Mouse (Mus musculus): ENCODE data around the gene Krtap19-2.

GRCm38 (mm10) chr16:88869311-88869710 lies 4.8 kb downstream of the Krtap19-2 start, which contains the start of gene Krtap19-1:
- TF ChIP-seq CTCF (IDR thresholded peaks at IDR 0.05; ENCODE audit: low read depth) = no peak
- TF ChIP-seq EP300 (IDR thresholded peaks at IDR 0.05; ENCODE audit: low read depth) = no peak

Data from liver, embryonic 14.5 days (tissue).